Mouse (Mus musculus) G1E-ER4 (cell line): ENCODE measurements around the gene Cela3b. TPM values are rescaled to one million over a fixed set of nuclear protein-coding genes. Genes with fewer than 3 reads are reported as not detected.

Experiments used
- GATA1 ChIP-seq: IDR thresholded peaks from one replicate; pipeline ENCODE4 v1.8.0; 2012; ENCODE audit warnings: low read length, inconsistent platforms
- polyA plus RNA-seq: library from polyadenylated mRNA; stranded (reverse); fragments of >175 nt; gene quantifications from 2 replicates; pipeline ENCODE4 v1.2.3, GENCODE M21; 2012

The Cela3b gene
- polyA plus RNA-seq, 1 experiment: not detected

DNA sequence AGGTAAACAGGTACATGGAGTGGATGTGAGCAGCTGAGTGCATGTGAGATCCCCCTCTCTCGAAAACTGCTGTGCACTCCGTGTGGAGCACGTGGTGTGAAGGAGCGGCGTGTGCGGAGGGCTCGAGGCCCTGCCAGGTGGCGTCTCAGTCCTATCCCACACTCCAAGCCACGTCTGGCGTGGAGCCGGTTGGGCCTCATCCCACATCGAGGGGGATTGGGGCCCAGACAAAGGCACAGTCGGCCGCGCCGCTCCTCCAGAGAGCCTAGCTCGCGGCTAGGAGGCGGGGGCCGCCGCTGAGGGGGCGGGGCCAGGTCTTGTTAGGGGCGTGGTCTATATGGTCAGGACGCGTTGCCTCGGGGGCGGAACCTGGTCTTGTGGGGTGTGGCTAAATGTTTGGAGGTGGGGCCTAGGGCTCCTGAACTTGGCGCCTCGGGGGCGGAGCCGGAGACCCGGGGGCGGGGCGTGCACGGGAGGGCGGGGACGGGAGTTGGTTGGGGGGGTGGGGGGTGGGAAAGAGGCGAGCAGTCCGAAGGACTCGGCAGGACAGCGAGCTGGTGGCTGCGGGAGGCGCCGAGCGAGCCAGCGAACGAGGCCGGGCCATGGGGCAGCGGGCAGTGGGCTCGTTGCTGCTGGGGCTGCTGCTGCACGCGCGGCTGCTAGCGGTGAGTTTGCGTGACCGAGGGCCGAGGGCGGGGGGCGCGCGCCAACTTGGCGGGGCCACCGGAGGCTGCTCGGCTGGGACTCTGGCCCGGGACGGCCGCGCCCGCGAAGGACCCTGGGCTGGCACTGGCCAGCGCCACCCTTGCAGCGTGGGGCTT is 38.1 kb upstream of the Cela3b start, which contains the start of gene Hspg2:
Hspg2 (plus strand) TSS at position 510 of the 821 bp plus-strand sequence.
- no peak for TF ChIP-seq GATA1

DNA sequence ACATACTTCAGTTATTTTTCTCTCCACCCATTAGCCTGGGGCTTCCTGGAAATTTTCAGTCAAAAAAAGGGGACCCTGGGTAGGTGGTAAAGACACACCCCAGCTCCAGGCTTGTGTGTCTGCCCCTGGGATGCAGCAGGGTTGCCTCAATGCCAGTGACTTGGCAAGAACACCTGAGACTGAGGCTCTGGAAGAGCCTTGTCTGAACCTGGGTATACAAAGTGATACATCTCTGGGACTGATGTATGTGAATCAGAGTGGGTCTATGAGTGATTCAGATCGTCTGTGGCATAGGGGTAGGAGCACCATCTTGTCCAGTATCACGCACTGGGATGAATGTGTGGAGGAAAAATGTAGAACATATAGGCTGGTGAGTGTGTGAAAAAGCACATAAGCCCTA is 37.2 kb upstream of the Cela3b start:
- TF ChIP-seq GATA1: no peak

DNA sequence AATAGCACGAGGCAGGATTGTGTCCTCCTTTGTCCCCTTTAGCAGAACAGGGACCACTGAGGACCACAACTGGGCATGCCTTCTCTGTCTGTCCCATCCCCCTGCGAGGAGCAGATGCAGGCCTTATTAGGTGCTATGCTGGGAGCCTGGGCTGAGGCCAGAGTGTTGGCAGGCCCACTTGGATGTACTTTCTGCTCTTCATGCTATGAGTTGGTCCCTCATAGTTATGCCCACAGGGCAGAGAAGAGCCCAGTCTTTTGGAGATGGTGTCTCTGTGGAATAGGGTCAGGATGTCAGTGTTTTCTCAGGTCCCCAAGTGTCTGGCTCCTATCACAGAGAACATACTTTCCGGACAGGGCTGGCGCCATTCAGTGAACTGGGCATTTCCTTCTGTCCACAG is 36.7 kb upstream of the Cela3b start:
- no peak for TF ChIP-seq GATA1

DNA sequence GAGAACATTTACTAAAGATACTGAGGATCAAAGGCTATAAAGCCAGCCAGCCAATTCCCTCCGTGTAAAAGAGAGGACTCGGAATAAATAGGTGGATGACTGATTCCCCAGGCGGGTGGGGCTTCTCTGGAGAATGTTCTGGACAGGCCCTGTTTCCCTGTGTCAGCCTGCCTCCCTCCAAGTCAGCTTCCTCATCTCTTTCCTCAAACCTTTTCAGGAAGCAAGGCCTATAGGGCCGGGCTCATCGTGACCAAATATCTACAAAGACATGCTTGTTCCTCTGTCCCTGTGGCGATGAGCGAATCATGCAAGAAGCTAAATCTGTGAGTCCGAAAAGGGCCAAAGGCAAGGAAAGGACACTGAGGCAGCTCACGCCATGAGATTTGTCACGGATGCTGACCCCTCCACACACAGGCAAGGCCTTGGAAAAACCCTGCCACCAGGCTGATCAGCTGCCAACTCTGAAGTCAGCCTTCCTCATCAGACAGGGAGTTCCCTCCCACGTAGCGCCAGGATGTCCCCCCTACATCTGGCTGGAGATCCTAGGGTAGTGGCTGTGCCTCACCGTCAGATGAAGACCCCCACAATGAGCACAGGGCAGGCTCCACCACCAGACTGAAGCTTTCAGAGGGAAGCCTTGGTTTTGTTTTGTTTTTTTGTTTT is 34.9 kb upstream of the Cela3b start:
- TF ChIP-seq GATA1: no peak

DNA sequence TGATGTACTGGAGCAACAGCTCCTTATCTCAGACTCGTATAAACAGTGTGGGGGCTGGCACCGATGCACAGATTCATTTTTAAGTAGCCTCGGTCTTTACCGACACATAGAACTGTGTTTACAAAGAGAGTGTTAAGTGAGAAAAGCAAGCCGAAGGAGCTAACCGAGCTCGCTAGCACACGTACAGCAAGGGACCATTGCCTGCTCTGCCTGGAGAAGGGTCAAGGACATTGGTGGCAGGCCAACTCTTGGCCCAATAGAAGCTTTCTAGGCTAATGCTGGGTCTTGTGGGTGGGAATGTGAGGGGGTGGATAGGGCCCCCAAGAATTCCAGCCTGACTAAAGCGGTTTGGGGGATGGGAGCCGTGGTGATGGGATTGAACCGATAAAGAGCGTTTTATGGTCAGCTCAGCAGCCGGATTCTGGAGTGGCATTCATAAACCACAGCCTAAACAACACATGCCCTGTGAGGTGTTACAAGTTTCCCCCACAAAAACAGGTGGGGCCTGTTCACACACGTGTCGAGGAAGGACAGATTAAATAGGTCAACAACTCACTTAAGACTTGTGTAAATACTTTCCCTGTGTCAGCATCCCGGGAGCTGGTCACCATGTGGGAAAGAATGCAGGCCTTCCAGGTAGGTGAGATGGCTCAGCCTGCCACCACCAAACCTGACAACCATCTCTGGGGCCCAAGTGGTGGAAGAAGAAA is 31.8 kb upstream of the Cela3b start:
- no peak for TF ChIP-seq GATA1

DNA sequence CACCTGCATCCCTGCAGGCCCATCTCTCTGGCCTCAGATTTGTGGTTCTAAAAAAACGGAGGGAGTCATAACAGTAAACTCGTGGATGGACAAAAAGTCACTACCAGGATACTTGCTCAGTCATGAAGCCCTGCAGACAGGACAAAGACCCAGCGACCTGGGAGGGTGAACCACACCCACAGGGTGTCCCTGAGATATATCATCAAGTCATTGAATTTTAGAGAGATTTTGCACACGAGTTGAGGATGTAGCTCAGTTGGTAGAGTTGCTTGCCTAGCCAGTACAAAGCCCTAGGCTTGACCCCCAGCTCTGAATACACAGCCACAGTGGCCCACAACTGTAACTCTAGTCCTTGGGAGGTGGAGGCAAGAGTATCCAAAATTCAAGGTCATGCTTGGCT is 30.9 kb upstream of the Cela3b start:
- no peak for TF ChIP-seq GATA1

DNA sequence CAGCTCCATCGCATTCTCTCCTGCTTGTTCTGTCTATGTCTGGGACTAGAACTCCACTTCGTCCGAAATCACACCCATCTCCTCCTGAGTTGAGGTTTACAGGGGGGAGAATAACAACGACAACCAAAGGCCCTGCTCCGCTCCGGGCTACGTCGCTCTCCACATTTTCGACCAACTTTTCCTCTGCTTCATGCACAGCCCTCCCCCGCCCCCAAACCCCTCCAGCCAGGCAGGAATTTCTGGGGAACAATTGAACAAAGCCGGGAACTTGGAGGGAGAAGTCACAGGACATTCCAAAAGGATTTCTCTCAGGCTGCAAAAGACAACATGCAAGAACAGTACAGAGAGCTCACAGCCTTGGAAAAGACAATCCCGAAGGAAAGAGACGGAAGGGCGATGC is 30.3 kb upstream of the Cela3b start:
- no peak for TF ChIP-seq GATA1

DNA sequence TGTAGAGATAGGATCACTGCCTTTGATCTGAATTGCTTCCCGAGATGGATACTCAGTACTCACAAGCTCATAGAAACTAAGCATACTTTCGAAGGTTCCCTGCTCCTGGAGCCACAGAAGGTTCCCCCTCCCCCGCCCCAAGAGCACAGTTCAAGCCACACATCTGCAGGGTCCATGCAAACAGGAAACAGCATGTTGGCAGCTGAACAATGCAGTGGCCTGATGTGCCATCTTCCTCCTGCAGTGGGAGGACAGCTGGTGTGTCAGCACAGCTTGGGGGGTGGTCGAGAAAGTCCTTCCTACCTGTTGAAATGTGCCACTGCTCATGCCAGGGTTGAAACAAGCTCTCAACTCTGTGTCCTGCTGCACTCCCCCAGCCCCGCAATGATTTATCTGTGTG is 28.5 kb upstream of the Cela3b start:
- TF ChIP-seq GATA1: no peak

DNA sequence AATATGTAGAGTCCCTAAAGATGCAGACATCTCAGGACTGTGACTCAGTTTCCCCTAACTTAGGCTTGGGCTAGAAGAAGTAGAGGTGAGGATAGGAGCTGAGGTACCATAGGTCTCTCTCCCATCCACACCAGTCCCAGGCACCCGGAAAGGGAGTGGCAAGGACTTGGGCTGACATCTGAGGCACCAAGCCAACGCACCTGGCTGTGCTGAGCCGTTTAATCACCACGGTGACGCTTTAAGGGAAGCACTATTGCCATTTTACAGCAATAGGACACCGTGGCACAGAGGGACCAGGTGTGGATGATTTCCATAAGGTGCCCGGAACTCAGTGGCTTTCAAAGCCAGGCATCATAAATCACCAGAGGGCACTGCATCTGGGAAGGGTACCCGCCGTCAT is 28.0 kb upstream of the Cela3b start:
- TF ChIP-seq GATA1: no peak

DNA sequence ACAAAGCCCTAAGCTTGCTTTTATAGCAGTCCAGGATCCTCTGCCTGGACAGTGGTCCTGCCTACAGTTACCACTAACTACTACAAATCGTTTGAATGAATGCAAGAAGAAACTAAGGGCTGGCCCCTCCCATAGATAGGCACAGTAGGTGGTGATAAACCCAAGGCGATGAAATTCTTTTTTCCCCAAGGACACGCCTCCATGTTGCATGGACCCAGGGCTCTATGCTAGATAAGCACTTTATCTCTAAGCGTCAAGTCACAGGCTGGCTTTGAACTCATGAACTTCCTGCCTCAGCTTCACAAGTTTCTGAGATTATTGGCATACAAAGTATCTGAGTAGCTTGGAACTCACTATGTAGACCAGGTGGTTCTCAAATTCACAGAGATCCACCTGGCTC is 27.0 kb upstream of the Cela3b start:
- no peak for TF ChIP-seq GATA1

DNA sequence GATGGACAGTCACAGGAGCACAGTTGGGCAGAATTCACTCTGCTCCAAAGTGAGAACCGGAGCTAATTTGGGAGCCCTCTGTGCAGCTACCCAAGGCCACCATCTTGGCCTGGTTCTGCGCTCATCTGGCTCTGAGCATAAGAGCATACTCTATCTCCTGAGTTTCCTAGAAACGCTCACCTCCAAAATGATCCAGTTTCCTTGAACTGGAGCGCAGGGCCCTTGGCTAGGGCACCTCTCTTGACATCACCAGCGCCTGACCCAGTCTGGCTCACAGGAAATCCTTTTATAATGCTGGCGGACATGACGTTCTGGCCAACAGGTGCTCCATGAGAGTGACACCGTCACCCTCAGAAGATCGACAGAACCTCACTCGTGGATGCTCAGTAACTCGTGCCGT is 26.2 kb upstream of the Cela3b start:
- no peak for TF ChIP-seq GATA1

DNA sequence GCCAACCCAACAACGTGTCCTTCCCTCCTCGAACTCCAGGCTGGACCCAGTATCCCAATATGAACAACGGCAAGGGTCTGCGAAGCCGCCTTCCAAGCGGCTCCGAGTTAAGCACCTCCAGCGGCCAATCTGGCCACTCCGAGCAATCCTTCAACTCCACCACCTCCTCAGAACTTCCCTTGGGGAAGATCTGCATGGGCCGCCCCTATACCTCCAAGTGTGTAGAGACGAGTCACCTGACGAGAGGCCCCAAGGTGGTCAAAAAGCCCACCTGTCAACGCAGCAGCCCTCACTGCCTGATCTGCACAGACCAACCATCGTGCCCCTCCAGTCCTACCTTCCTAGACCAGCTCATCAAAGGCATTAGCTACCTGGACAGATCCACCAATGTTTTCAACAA is 24.2 kb upstream of the Cela3b start:
- TF ChIP-seq GATA1: no peak

DNA sequence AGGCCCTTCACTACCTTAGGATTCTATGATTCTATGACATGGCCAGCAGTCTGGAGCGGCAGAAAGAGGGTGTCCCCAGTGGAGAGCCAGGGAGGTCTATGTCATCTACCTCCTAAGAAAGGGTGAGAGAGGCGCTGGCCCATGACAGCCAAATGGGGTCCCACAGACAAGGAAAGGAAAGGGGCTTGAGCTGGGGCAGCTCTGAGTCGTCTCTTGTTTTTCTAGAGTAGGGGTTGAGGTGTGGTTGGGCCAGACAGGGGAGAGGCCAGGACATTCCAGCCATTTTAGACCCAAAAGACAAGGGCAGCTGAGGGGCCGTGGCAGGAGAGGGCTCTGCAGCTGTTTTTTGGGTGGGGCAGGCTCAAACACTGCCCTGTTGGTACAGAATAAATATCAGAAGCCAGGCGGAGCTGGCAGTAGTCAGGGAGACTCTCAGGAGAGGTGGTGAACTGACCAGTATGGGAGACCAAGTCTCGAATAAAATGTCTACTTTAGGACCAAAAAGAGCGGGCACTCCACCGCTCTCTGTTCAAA is 23.0 kb upstream of the Cela3b start, which contains the start of gene 1700013G24Rik:
1700013G24Rik (plus strand) TSS at position 51 of the 534 bp plus-strand sequence.
- no peak for TF ChIP-seq GATA1

DNA sequence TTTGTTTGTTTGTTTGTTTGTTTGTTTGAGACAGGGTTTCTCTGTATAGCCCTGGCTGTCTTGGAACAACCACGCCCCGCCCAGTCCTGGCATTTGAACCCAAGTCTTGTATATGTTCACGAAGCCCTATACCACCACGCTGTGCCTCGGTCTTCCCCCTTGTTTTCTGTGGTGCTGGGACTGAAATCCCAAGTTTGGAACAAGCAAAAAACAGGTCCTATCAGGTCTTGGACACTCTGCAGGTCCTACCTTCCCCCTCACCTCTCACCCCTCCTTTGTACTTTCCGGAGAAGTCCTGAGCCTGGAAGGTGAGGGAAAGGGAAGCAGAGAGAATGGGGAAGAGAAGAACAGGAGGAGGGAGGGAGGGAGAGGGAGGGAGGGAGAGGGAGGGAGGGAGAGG is 21.9 kb upstream of the Cela3b start:
- no peak for TF ChIP-seq GATA1

DNA sequence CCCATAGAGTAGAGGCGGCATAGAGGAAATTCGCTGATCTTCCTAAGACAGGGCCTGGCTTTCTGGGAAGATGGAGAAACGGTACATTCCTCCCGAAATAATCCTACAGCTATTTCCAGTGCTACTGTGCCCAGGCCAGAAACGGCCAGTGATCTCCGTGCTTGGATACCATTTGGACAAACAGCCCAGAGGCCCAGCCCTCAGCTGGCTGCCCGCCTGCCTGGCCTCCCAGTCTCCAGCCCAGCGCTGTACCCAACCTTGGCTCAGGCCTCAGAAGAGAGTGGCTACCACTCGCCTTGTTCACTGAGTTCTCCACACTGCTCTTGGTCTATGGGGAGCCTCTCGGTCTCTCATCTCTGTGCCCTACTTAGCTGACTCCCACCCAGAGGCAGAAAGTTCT is 19.4 kb upstream of the Cela3b start:
- no peak for TF ChIP-seq GATA1

DNA sequence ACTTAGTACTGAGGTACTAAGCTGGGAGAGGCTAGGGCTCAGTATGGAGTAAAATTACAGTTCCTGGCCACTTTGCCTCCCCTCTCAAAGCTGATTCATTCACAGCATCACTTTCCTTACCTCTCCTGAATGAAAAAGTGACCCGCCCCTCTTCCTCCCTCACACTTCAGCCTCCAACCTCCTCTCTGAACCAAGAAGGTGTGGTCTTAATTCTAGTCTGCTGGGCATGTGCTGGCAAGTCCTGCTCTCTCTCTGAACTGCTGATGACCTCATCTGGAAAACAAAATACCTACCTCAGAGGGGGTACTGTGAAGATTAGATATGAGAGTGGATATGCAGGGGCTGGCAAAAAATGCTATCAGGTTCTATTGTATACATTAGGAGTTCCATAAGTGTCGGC is 18.8 kb upstream of the Cela3b start:
- no peak for TF ChIP-seq GATA1
